ENCODE assay signal across 9 mouse cellular contexts in genomic region chr7:44821666-44822448, GRCm38 (mm10). TPM values are rescaled to one million over a fixed set of nuclear protein-coding genes. Genes with fewer than 3 reads are reported as not detected.
DNase-seq lines count a peak whose midpoint lies in the region; ATAC-seq lines count a peak whose summit lies in the region.
"Had no signal": no experiment of that assay in that cellular context is flagged by ENCODE, and none has a peak within 500 bp of the region (broad histone marks: within the 10 kb centered on the region; RNA-seq: fewer than 3 reads in every experiment).

No protein-coding gene starts in this region.

- no peak for ATAC-seq in liver, embryonic 16.5 days (ENCODE audit: low read depth)

- H3K4me1 ChIP-seq in embryonic facial prominence, embryonic 10.5 days, result peaks cover 60% of the 10 kb centered on the region
- H3K4me1 ChIP-seq in liver, embryonic 16.5 days (ENCODE audit: control insufficient read depth, low read depth, low read length), result peaks cover 71% of the 10 kb centered on the region

- H3K9ac ChIP-seq in liver, embryonic 16.5 days (ENCODE audit: low read depth, low read length), result no peak overlapping the region
- H3K9ac ChIP-seq: embryonic facial prominence, embryonic 12.5 days had no signal

- WGBS in embryonic facial prominence, embryonic 10.5 days, result 84% methylated on average over 7 of the region's 7 CpGs
- 68% methylated on average over 7 of the region's 7 CpGs for WGBS in liver, embryonic 16.5 days (ENCODE audit: insufficient replicate concordance)

- H3K36me3 ChIP-seq in embryonic facial prominence, embryonic 10.5 days (replicated peaks), result peaks cover 57% of the 10 kb centered on the region
- H3K36me3 ChIP-seq in liver, embryonic 16.5 days (ENCODE audit: control insufficient read depth, insufficient read depth), result peaks cover 3% of the 10 kb centered on the region; the same call in 1 of the 2 replicates

- no peaks in the 10 kb centered on the region for H3K27me3 ChIP-seq in embryonic facial prominence, embryonic 10.5 days (replicated peaks; ENCODE audit: low read depth, poor library complexity, severe bottlenecking)
- H3K27me3 ChIP-seq in liver, embryonic 16.5 days (ENCODE audit: control insufficient read depth, insufficient read depth, low read depth, low read length), result no peaks in the 10 kb centered on the region
- H3K27me3 ChIP-seq: embryonic facial prominence, embryonic 12.5 days had no signal

- H3K27ac ChIP-seq in embryonic facial prominence, embryonic 10.5 days (replicated peaks), result no peak overlapping the region
- peak overlapping the region; percentile 8; the same call in 1 of the 2 replicates for H3K27ac ChIP-seq in liver, embryonic 16.5 days (ENCODE audit: low read length)
- H3K27ac ChIP-seq: embryonic facial prominence, embryonic 12.5 days had no signal

- peak; percentile 1 for DNase-seq in heart, postnatal 36 days
- DNase-seq in heart, postnatal 10 days, result no peak
- peak; percentile 12 to 19 for DNase-seq in right cerebral cortex, postnatal 10 days (ENCODE audit: low spot score in 2 of 2)
- no peak for DNase-seq in right cerebral cortex, adult 2 months (ENCODE audit: low spot score in 2 of 2)
- DNase-seq in embryonic facial prominence, embryonic 10.5 days (ENCODE audit: low spot score), result no peak
- DNase-seq in retina, postnatal 1 day, result no peak
- DNase-seq in yolk sac, embryonic 10.5 days (ENCODE audit: low spot score), result no peak

- no peak overlapping the region for H3K4me2 ChIP-seq in liver, embryonic 16.5 days (ENCODE audit: low read depth, low read length)
- H3K4me2 ChIP-seq: embryonic facial prominence, embryonic 12.5 days had no signal

- 0 out of 2 replicates have a peak overlapping the region, but pooled peaks have one; percentile 5 for H3K4me3 ChIP-seq in embryonic facial prominence, embryonic 10.5 days
- no peak overlapping the region for H3K4me3 ChIP-seq in liver, embryonic 16.5 days (ENCODE audit: low read depth, low read length)
- H3K4me3 ChIP-seq: embryonic facial prominence, embryonic 12.5 days had no signal

- intact Hi-C loops in heart, postnatal 36 days (cut with DNase I), result no loop called here
- intact Hi-C loops in heart, postnatal 10 days (cut with DNase I), result loop anchor here (5.0 kb wide), 1 partner anchor 95 kb away; no protein-coding TSS in a partner anchor

- no peaks in the 10 kb centered on the region for H3K9me3 ChIP-seq in embryonic facial prominence, embryonic 10.5 days
- no peaks in the 10 kb centered on the region for H3K9me3 ChIP-seq in liver, embryonic 16.5 days (replicated peaks; ENCODE audit: control insufficient read depth, low read length)
- H3K9me3 ChIP-seq: embryonic facial prominence, embryonic 12.5 days had no signal

RNA-seq across cellular contexts. Expression of gene Atf5, which starts 5.4 kb away (rescaled TPM):
- total RNA-seq in heart, postnatal 36 days (2021), result 10 to 100 TPM; 54.3 to 62.0 TPM
- total RNA-seq in heart, postnatal 10 days (2021), result 10 to 100 TPM; 50.4 to 51.3 TPM
- 3.2 and 3.6 TPM in 2 replicates for polyA plus RNA-seq in embryonic facial prominence, embryonic 10.5 days (2016; fragmentation: Nextera tagmentation; extraction: Ambion mirVana)
- 7.3 and 9.7 TPM in 2 replicates for polyA plus RNA-seq in liver, embryonic 16.5 days (2015; fragmentation: Nextera tagmentation; extraction: Ambion mirVana)

RNA-seq across cellular contexts. Expression of gene Il4i1, which starts 5.7 kb away (rescaled TPM):
- total RNA-seq in heart, postnatal 36 days (2021), result under 1 TPM; 0.89 TPM
- 1 to 10 TPM; 1.3 to 1.8 TPM for total RNA-seq in heart, postnatal 10 days (2021)
- 1.0 and 1.5 TPM in 2 replicates for polyA plus RNA-seq in embryonic facial prominence, embryonic 10.5 days (2016; fragmentation: Nextera tagmentation; extraction: Ambion mirVana)
- polyA plus RNA-seq in liver, embryonic 16.5 days (2015; fragmentation: Nextera tagmentation; extraction: Ambion mirVana), result 0.34 and 0.76 TPM in 2 replicates

RNA-seq across cellular contexts. Expression of gene Nup62, which starts 6.0 kb away (rescaled TPM):
- total RNA-seq in heart, postnatal 36 days (2021), result 10 to 100 TPM; 21.9 to 28.9 TPM
- total RNA-seq in heart, postnatal 10 days (2021), result 10 to 100 TPM; 44.3 to 45.1 TPM
- 169 and 173 TPM in 2 replicates for polyA plus RNA-seq in embryonic facial prominence, embryonic 10.5 days (2016; fragmentation: Nextera tagmentation; extraction: Ambion mirVana)
- 43.4 and 44.7 TPM in 2 replicates for polyA plus RNA-seq in liver, embryonic 16.5 days (2015; fragmentation: Nextera tagmentation; extraction: Ambion mirVana)

RNA-seq across cellular contexts. Expression of gene Akt1s1, which starts 26.9 kb away (rescaled TPM):
- total RNA-seq in heart, postnatal 36 days (2021), result 10 to 100 TPM; 73.6 to 75.4 TPM
- total RNA-seq in heart, postnatal 10 days (2021), result 10 to 100 TPM; 76.8 to 78.4 TPM
- polyA plus RNA-seq in embryonic facial prominence, embryonic 10.5 days (2016; fragmentation: Nextera tagmentation; extraction: Ambion mirVana), result 92.2 and 95.4 TPM in 2 replicates
- polyA plus RNA-seq in liver, embryonic 16.5 days (2015; fragmentation: Nextera tagmentation; extraction: Ambion mirVana), result 25.6 and 29.1 TPM in 2 replicates

RNA-seq across cellular contexts. Expression of gene Tbc1d17, which starts 27.0 kb away (rescaled TPM):
- total RNA-seq in heart, postnatal 36 days (2021), result 10 to 100 TPM; 58.1 to 59.1 TPM
- total RNA-seq in heart, postnatal 10 days (2021), result 10 to 100 TPM; 38.4 to 44.7 TPM
- 77.2 and 82.7 TPM in 2 replicates for polyA plus RNA-seq in embryonic facial prominence, embryonic 10.5 days (2016; fragmentation: Nextera tagmentation; extraction: Ambion mirVana)
- polyA plus RNA-seq in liver, embryonic 16.5 days (2015; fragmentation: Nextera tagmentation; extraction: Ambion mirVana), result 32.7 and 33.7 TPM in 2 replicates

Comparison
In these comparisons a context has a peak if more than half of its experiments do, and no peak if none do; other contexts are left out.
1. DNase-seq: peak in heart, postnatal 36 days (2 of 2) and right cerebral cortex, postnatal 10 days (2 of 2); none in heart, postnatal 10 days (0 of 2), right cerebral cortex, adult 2 months (0 of 2), embryonic facial prominence, embryonic 10.5 days (single experiment), retina, postnatal 1 day (single experiment) and yolk sac, embryonic 10.5 days (single experiment).